Mouse (Mus musculus) hindbrain, embryonic 14.5 days (tissue): ENCODE measurements around the gene Slc2a8. TPM values are rescaled to one million over a fixed set of nuclear protein-coding genes. Genes with fewer than 3 reads are reported as not detected.

Experiments
- ATAC-seq: fragments of 200-750 bp; cut with Nextera tagmentation; 2 replicates; pipeline ENCODE4 v1.8.0; 2017; ENCODE audit warnings: moderate number of reproducible peaks, mild to moderate bottlenecking, moderate TSS enrichment, moderate library complexity; ENCODE audit not compliant: low FRiP score
- DNase-seq: peaks from one replicate; pipeline ENCODE4 v3.0.0-alpha.2; 2015; ENCODE audit warnings: low spot score
- H3K27ac ChIP-seq: fragments of 300-500 bp; sonication (generic); 2 replicates; pipeline ENCODE4 v1.5.1; 2014; ENCODE audit warnings: mild to moderate bottlenecking, moderate library complexity
- H3K27me3 ChIP-seq: fragments of 300-500 bp; sonication (generic); 2 replicates; pipeline ENCODE4 v1.6.1; 2014; ENCODE audit warnings: mild to moderate bottlenecking, low read length, mixed read lengths; ENCODE audit not compliant: control insufficient read depth, insufficient read depth
- H3K36me3 ChIP-seq: fragments of 300-500 bp; sonication (generic); replicated peaks from 2 replicates; pipeline ENCODE4 v1.6.1; 2014; ENCODE audit not compliant: control insufficient read depth, insufficient read depth
- H3K4me1 ChIP-seq: fragments of 300-500 bp; sonication (generic); replicated peaks from 2 replicates; pipeline ENCODE4 v1.6.1; 2014; ENCODE audit warnings: antibody characterized with exemption, low read length, mixed read lengths; ENCODE audit not compliant: control insufficient read depth, insufficient read depth
- H3K4me2 ChIP-seq: fragments of 300-500 bp; sonication (generic); replicated peaks from 2 replicates; pipeline ENCODE4 v1.6.1; 2014; ENCODE audit warnings: mild to moderate bottlenecking, moderate library complexity
- H3K4me3 ChIP-seq: fragments of 300-500 bp; sonication (generic); replicated peaks from 2 replicates; pipeline ENCODE4 v1.5.1; 2014; ENCODE audit warnings: mild to moderate bottlenecking, low read length
- H3K9ac ChIP-seq: fragments of 300-500 bp; sonication (generic); 2 replicates; pipeline ENCODE4 v1.6.1; 2014
- H3K9me3 ChIP-seq: fragments of 300-500 bp; sonication (generic); 2 replicates; pipeline ENCODE4 v1.6.1; 2016; ENCODE audit warnings: low read length; ENCODE audit not compliant: control insufficient read depth
- WGBS: fragments of 180-500 bp; shearing (Covaris S2); extraction: QIAGEN DNeasy Blood & Tissue Kit; methylation state at CpG from one replicate; pipeline ENCODE4 v1.1.7; 2014; 5-methylcytosine and 5-hydroxymethylcytosine counted together
- polyA plus RNA-seq: library from polyadenylated mRNA; unstranded; fragments of >200 nt; fragmentation: Nextera tagmentation; extraction: Ambion mirVana; gene quantifications from 2 replicates; pipeline ENCODE4 v1.2.1, GENCODE M21; 2014

The Slc2a8 gene
- polyA plus RNA-seq, 1 experiment from 2014 or later, result 17.4 TPM

GRCm38 (mm10) chr2:32999752-33000151 lies 17.9 kb upstream of the Slc2a8 start:
- Histone ChIP-seq H3K4me2 (no peak overlapping the region), H3K4me1 (no peaks in the 10 kb centered on the region), H3K27me3 (no peaks in the 10 kb centered on the region), H3K36me3 (peaks cover 27% of the 10 kb centered on the region), H3K4me3 (no peak overlapping the region), H3K9me3 (no peaks in the 10 kb centered on the region), H3K27ac (no peak overlapping the region), H3K9ac (no peak overlapping the region)
- DNase-seq (no peak), ATAC-seq (no peak)
- 91% methylated on average over 2 of the region's 2 CpGs for WGBS

DNA sequence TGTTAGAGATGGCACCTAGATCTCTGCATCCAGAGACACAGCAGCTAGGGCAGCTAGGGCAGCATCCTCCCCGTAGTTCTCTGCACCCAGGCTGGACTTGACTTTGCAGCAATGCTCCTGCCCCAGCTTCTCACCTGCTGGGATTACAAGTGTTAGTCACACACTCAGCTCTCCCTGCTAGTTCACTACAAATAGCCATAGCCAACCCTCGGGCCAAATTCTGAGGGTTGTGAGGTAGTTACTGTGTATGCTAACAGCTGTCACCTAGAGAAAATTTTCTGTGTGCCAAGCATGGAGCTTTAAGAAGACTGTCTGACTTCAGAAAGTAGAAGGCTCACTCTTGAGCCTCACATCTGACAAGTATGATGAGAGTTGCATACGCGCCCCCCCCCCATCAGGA lies 15.9 kb upstream of the Slc2a8 start:
- no peak for ATAC-seq
- WGBS, result 88% methylated on average over 4 of the region's 4 CpGs
- H3K27me3 ChIP-seq, result no peaks in the 10 kb centered on the region
- no peaks in the 10 kb centered on the region for H3K4me1 ChIP-seq
- H3K9me3 ChIP-seq, result no peaks in the 10 kb centered on the region
- H3K36me3 ChIP-seq, result peaks cover 10% of the 10 kb centered on the region
- DNase-seq, result no peak
- H3K4me3 ChIP-seq, result no peak overlapping the region
- no peak overlapping the region for H3K27ac ChIP-seq
- H3K4me2 ChIP-seq, result no peak overlapping the region
- no peak overlapping the region for H3K9ac ChIP-seq

- no peak overlapping the region for H3K4me2 ChIP-seq
- no peaks in the 10 kb centered on the region for H3K27me3 ChIP-seq
- H3K4me3 ChIP-seq, result no peak overlapping the region
- DNase-seq (no peak), ATAC-seq (no peak)
- H3K36me3 ChIP-seq, result peaks cover 9% of the 10 kb centered on the region; the same call in 1 of the 2 replicates
- H3K27ac ChIP-seq, result no peak overlapping the region
- 57% methylated on average over 6 of the region's 6 CpGs for WGBS
- no peak overlapping the region for H3K9ac ChIP-seq
- H3K9me3 ChIP-seq, result no peaks in the 10 kb centered on the region
- no peaks in the 10 kb centered on the region for H3K4me1 ChIP-seq
Measured at GRCm38 (mm10) chr2:32997081-32997480, 15.2 kb upstream of the Slc2a8 start.

- no peak for ATAC-seq
- Histone ChIP-seq H3K9me3 (no peaks in the 10 kb centered on the region), H3K27me3 (no peaks in the 10 kb centered on the region), H3K27ac (no peak overlapping the region), H3K4me2 (no peak overlapping the region), H3K9ac (no peak overlapping the region), H3K4me3 (no peak overlapping the region), H3K4me1 (no peaks in the 10 kb centered on the region), H3K36me3 (peaks cover 18% of the 10 kb centered on the region)
- WGBS, result 77% methylated on average over 6 of the region's 6 CpGs
- no peak for DNase-seq
Measured at GRCm38 (mm10) chr2:32992130-32992529, 10.2 kb upstream of the Slc2a8 start.

DNA sequence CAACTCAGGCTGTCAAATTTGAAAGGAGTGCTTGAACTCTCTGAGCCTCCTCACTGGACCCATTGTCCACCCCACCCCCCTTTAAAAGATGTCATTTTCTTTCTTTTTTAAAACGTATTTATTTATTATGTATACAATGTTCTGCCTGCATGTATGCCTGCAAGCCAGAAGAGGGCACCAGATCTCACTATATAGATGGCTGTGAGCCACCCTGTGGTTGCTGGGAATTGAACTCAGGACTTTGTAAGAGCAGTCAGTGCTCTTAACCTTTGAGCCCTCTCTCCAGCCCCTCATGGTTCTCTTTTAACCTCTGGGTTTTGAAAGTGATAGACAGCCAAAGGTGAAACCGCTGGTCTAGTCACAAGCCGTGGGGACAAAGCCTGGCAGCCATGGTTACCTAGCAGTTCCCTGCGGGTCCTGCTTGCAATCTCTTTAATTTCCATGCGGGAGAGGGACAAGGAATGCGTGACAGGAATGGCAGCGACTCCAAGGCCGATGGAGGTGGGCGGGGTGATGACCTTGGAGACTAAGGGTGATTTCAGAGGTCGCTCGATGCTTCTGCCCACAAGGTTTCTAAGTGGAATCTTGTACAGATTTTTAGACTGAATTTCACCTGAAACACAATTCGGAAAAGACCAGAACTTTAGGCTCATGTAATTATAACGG lies 8.4 kb upstream of the Slc2a8 start:
- WGBS, result 51% methylated on average over 13 of the region's 13 CpGs
- DNase-seq (no peak), ATAC-seq (no peak)
- H3K9me3 ChIP-seq, result no peaks in the 10 kb centered on the region
- no peak overlapping the region for H3K9ac ChIP-seq
- no peak overlapping the region for H3K4me3 ChIP-seq
- H3K4me1 ChIP-seq, result no peaks in the 10 kb centered on the region
- H3K4me2 ChIP-seq, result no peak overlapping the region
- H3K27ac ChIP-seq, result no peak overlapping the region
- H3K36me3 ChIP-seq, result peaks cover 19% of the 10 kb centered on the region
- no peaks in the 10 kb centered on the region for H3K27me3 ChIP-seq

DNA sequence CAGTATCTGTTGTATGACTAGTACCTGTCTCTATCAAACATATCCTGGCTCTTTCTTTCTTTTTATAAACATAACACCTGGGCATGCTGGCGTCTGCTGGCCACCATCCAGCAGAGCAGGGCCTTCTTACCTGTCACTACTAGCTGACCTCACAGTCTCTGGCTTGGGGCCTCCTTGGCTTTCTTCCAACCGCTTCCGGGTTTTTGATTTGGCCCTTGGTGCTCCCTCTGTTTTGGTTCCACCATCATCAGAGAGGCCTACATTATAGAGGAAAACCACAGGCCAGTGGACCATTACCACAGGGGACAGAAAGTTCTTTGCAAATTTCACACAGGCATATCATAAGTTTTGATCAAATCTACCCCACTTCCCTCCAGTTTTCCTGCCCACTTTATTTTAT lies 7.5 kb upstream of the Slc2a8 start:
- Histone ChIP-seq H3K9ac (no peak overlapping the region), H3K4me3 (no peak overlapping the region), H3K4me2 (no peak overlapping the region), H3K36me3 (peaks cover 18% of the 10 kb centered on the region), H3K27ac (no peak overlapping the region), H3K4me1 (no peaks in the 10 kb centered on the region), H3K9me3 (no peaks in the 10 kb centered on the region), H3K27me3 (no peaks in the 10 kb centered on the region)
- ATAC-seq, result no peak
- WGBS, result 84% methylated on average over 3 of the region's 3 CpGs
- no peak for DNase-seq

DNA sequence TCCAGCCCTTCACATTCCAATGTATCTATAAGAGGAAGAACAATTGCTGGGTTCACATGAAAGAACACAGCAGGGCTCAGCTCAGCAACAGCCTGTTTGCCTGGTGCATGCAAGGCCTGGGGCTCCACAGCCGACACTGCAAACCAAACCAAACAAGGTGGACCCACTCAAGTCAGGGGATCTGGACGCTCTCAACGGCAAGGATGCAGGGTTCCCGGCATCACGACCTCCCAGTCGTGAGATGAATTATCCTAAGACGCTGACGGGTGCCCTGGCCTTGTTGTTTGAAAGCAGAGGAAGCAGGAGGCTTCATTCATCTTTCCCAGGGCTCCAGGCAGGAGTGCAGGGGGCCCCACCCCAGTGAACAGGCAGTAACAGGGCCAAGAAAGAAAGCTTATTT lies 4.0 kb upstream of the Slc2a8 start:
- Histone ChIP-seq H3K4me3 (no peak overlapping the region), H3K36me3 (peaks cover 9% of the 10 kb centered on the region), H3K27me3 (no peaks in the 10 kb centered on the region), H3K4me2 (no peak overlapping the region), H3K9me3 (no peaks in the 10 kb centered on the region), H3K27ac (no peak overlapping the region), H3K9ac (no peak overlapping the region), H3K4me1 (peaks cover 16% of the 10 kb centered on the region)
- ATAC-seq (no peak), DNase-seq (no peak)
- WGBS, result 65% methylated on average over 8 of the region's 8 CpGs

DNA sequence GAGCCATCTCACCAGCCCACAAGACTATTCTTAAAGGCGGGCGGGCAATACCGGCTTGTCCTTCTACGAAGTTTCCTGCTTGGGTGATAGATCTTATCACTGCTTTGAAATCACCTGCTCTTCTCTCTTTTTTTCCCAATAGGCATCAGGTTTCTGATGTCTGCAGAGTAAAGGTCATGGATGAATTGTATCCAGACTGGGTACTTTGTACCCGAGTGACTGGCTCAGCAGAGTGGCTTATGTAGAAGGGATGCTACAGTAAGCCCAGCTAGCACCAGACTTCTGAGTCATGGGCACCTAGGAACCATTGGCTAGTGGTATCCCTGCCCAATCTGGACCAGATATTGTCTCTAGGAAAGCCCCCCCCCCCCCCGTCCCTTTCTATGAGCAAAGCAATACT lies 1.7 kb upstream of the Slc2a8 start:
- Histone ChIP-seq H3K4me3 (no peak overlapping the region), H3K27ac (no peak overlapping the region), H3K27me3 (no peaks in the 10 kb centered on the region), H3K4me1 (peaks cover 19% of the 10 kb centered on the region), H3K9ac (no peak overlapping the region), H3K36me3 (peaks cover 4% of the 10 kb centered on the region; the same call in 1 of the 2 replicates), H3K4me2 (no peak overlapping the region; the same call in 1 of the 2 replicates), H3K9me3 (no peaks in the 10 kb centered on the region)
- DNase-seq, result no peak
- ATAC-seq, result no peak
- 61% methylated on average over 6 of the region's 6 CpGs for WGBS

GRCm38 (mm10) chr2:32982700-32983099 lies 817 bp upstream of the Slc2a8 start:
- WGBS, result 3% methylated on average over 4 of the region's 4 CpGs
- H3K9me3 ChIP-seq, result no peaks in the 10 kb centered on the region
- peaks cover 4% of the 10 kb centered on the region; the same call in 1 of the 2 replicates for H3K36me3 ChIP-seq
- peaks cover 23% of the 10 kb centered on the region for H3K4me1 ChIP-seq
- H3K4me3 ChIP-seq, result peak overlapping the region; percentile 87
- H3K9ac ChIP-seq, result no peak overlapping the region
- H3K27ac ChIP-seq, result no peak overlapping the region
- DNase-seq (no peak), ATAC-seq (no peak)
- H3K27me3 ChIP-seq, result no peaks in the 10 kb centered on the region
- H3K4me2 ChIP-seq, result peak overlapping the region; percentile 98

DNA sequence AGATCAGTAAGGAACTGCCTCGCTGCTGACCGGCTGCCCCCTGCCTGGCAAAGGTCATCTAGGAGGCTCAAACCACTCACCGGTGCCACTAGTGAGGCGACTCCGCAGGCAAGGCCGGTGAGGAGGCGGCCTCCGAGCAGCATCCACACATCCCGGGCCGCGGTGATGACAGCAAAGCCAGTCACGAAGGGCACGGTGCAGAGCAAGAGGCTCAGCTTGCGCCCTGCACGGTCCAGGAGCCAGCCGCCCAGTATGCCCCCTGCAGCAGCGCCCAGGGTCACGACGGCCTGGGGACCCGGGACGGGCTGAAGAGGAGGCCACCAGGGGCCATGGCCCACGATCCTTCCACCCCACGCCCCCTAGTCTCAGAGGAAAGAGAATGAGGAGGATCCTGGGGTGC lies 602 bp downstream of the Slc2a8 start:
- no peaks in the 10 kb centered on the region for H3K9me3 ChIP-seq
- peak overlapping the region; percentile 98 for H3K4me2 ChIP-seq
- H3K9ac ChIP-seq, result peak overlapping the region; percentile 93
- peak overlapping the region; percentile 77 for H3K27ac ChIP-seq
- ATAC-seq, result peak; percentile 28
- H3K36me3 ChIP-seq, result peaks cover 4% of the 10 kb centered on the region; the same call in 1 of the 2 replicates
- DNase-seq, result no peak
- peaks cover 28% of the 10 kb centered on the region for H3K4me1 ChIP-seq
- H3K4me3 ChIP-seq, result peak overlapping the region; percentile 87
- under 1% methylated on average over 21 of the region's 23 CpGs for WGBS
- no peaks in the 10 kb centered on the region for H3K27me3 ChIP-seq
